Mouse (Mus musculus): Measurements from ENCODE around the gene Ell. TPM values are rescaled to one million over a fixed set of nuclear protein-coding genes. Genes with fewer than 3 reads are reported as not detected.

Ell gene
- polyA plus RNA-seq, 1 experiment: 12.4 TPM

DNA sequence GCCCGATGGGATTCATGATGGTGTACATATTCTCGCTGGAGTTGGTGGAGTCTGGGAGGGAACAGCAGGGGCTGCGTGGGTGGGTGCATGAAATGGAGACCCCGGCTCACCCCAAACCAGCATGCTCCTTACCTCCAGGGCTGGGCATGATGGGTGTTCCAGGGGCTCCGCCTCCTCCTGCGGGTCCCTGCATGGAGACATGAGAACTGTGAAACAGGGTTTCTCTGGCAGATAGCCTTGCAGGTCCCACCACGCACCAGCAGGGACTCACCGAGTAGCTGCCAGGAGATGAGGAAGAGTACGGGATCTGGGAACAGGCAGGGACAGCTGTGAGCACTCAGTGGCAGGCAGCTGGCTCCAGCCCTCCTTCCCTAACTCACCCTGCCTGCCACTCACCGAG is 59.5 kb downstream of the Ell start:
- H3K27me3 ChIP-seq (ENCODE audit: control insufficient read depth, insufficient read depth, low read length, poor library complexity, severe bottlenecking): no peaks in the 10 kb centered on the region
- no peak overlapping the region for H3K27ac ChIP-seq (ENCODE audit: insufficient read depth, low read length)
- no peaks in the 10 kb centered on the region for H3K9me3 ChIP-seq (replicated peaks; ENCODE audit: control insufficient read depth, insufficient read depth, low read length, poor library complexity, severe bottlenecking)
- peak overlapping the region; percentile 78 for H3K9ac ChIP-seq (ENCODE audit: low read depth, poor library complexity, severe bottlenecking)
- H3K36me3 ChIP-seq (ENCODE audit: control insufficient read depth, insufficient read depth, low read length, poor library complexity, severe bottlenecking): peaks cover 5% of the 10 kb centered on the region; the same call in 1 of the 2 replicates
- H3K4me1 ChIP-seq (ENCODE audit: control insufficient read depth, insufficient read depth, low read length): peaks cover 7% of the 10 kb centered on the region
- H3K4me3 ChIP-seq (ENCODE audit: low read depth, low read length): peak overlapping the region; percentile 14
- TF ChIP-seq EP300 (IDR thresholded peaks at IDR 0.05; ENCODE audit: insufficient read depth, low read depth, low read length) (no peak), CTCF (IDR thresholded peaks at IDR 0.05; ENCODE audit: low read depth, low read length) (no peak), POLR2A (IDR thresholded peaks at IDR 0.05; ENCODE audit: insufficient read depth, low read length) (no peak)

- Histone ChIP-seq H3K9me3 (replicated peaks; ENCODE audit: control insufficient read depth, insufficient read depth, low read length, poor library complexity, severe bottlenecking) (no peaks in the 10 kb centered on the region), H3K27ac (ENCODE audit: insufficient read depth, low read length) (no peak overlapping the region), H3K36me3 (ENCODE audit: control insufficient read depth, insufficient read depth, low read length, poor library complexity, severe bottlenecking) (peaks cover 5% of the 10 kb centered on the region; the same call in 1 of the 2 replicates), H3K4me3 (ENCODE audit: low read depth, low read length) (no peak overlapping the region), H3K4me1 (ENCODE audit: control insufficient read depth, insufficient read depth, low read length) (peaks cover 12% of the 10 kb centered on the region), H3K9ac (ENCODE audit: low read depth, poor library complexity, severe bottlenecking) (no peak overlapping the region), H3K27me3 (ENCODE audit: control insufficient read depth, insufficient read depth, low read length, poor library complexity, severe bottlenecking) (no peaks in the 10 kb centered on the region)
- TF ChIP-seq EP300 (IDR thresholded peaks at IDR 0.05; ENCODE audit: insufficient read depth, low read depth, low read length) (no peak), CTCF (IDR thresholded peaks at IDR 0.05; ENCODE audit: low read depth, low read length) (no peak), POLR2A (IDR thresholded peaks at IDR 0.05; ENCODE audit: insufficient read depth, low read length) (no peak)
These were observed 60.4 kb downstream of the Ell start for GRCm38 (mm10) chr8:70599507-70600290.

DNA sequence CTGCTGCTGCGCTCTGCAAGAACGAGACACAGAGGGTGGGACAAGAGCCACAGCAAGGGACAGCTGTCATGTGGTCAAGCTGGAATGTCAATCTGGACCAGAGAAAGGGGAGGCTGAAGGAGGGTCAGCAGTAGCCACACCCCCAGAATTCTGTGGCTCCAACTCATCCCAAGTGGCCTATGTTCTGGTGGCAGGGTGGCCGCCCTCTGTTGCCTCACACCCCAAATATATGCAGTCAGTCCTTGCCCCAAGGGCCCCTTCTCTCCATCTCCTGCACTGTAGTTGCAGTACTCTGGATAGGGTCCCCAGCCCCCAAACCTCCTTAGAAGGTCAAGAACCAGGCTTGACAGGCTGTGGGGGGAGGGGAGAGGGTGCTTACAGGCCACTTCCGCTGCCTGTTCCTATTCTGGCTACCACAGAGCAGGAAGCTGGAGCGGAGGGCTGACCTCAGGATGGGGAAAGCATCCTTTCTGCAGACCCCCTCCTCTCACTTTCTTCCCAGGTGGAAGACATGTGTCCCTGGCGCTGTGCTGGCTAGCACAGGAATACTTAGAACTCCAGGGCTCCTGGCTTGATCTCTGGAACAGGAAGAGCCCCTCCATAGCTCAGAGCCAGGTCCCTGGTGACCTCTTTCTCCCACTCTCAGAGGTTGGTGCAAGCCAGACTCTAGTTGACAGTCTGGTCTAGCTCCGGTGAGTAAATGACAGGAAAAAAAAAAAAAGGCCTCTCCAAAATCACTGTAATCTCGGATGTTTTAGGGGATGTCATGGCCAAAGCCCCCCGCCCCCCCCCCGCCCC is 61.4 kb downstream of the Ell start:
- no peaks in the 10 kb centered on the region for H3K9me3 ChIP-seq (replicated peaks; ENCODE audit: control insufficient read depth, insufficient read depth, low read length, poor library complexity, severe bottlenecking)
- H3K27ac ChIP-seq (ENCODE audit: insufficient read depth, low read length): no peak overlapping the region
- no peak for TF ChIP-seq POLR2A (IDR thresholded peaks at IDR 0.05; ENCODE audit: insufficient read depth, low read length)
- TF ChIP-seq CTCF (IDR thresholded peaks at IDR 0.05; ENCODE audit: low read depth, low read length): no peak
- no peak for TF ChIP-seq EP300 (IDR thresholded peaks at IDR 0.05; ENCODE audit: insufficient read depth, low read depth, low read length)
- H3K4me1 ChIP-seq (ENCODE audit: control insufficient read depth, insufficient read depth, low read length): peaks cover 12% of the 10 kb centered on the region
- no peaks in the 10 kb centered on the region for H3K27me3 ChIP-seq (ENCODE audit: control insufficient read depth, insufficient read depth, low read length, poor library complexity, severe bottlenecking)
- peaks cover 5% of the 10 kb centered on the region; the same call in 1 of the 2 replicates for H3K36me3 ChIP-seq (ENCODE audit: control insufficient read depth, insufficient read depth, low read length, poor library complexity, severe bottlenecking)
- no peak overlapping the region for H3K4me3 ChIP-seq (ENCODE audit: low read depth, low read length)
- H3K9ac ChIP-seq (ENCODE audit: low read depth, poor library complexity, severe bottlenecking): no peak overlapping the region

- Histone ChIP-seq H3K9ac (ENCODE audit: low read depth, poor library complexity, severe bottlenecking) (no peak overlapping the region), H3K36me3 (ENCODE audit: control insufficient read depth, insufficient read depth, low read length, poor library complexity, severe bottlenecking) (peaks cover 5% of the 10 kb centered on the region; the same call in 1 of the 2 replicates), H3K4me3 (ENCODE audit: low read depth, low read length) (no peak overlapping the region)
These were observed 62.0 kb downstream of the Ell start for GRCm38 (mm10) chr8:70601271-70601649.

DNA sequence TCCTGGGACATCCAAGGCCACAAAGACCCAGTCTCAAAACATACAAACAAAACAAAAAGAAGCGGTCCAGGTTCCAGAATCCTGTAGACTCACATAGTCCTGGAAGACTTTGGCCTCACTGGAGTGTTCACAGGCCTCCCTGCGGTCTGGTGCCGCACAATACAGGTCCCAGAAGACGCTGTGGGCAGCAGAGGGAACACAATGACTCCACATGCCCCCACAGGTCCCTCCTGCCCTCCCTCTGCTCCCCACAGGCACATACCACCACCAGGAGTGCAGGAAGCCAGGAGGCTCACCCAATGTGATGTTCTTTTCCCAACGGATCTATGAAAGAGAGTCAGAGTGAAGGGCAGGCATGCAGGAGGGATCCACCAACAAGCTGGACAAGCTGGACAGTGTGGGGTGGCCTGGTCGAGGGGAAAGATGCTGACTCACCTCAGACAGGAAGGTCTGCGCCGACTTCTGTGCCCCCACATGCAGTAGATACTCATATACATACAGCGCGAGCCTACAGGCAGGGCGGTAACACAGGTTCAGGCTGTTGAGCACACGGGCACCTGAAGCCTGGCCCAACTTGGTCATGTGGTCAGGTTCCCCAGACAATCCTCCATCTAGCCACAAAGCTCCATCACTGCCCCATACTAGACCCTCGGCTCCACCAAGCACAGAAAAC is 63.0 kb downstream of the Ell start:
- no peak overlapping the region for H3K9ac ChIP-seq (ENCODE audit: low read depth, poor library complexity, severe bottlenecking)
- H3K27me3 ChIP-seq (ENCODE audit: control insufficient read depth, insufficient read depth, low read length, poor library complexity, severe bottlenecking): no peaks in the 10 kb centered on the region
- peaks cover 12% of the 10 kb centered on the region for H3K4me1 ChIP-seq (ENCODE audit: control insufficient read depth, insufficient read depth, low read length)
- H3K36me3 ChIP-seq (ENCODE audit: control insufficient read depth, insufficient read depth, low read length, poor library complexity, severe bottlenecking): peaks cover 5% of the 10 kb centered on the region; the same call in 1 of the 2 replicates
- H3K27ac ChIP-seq (ENCODE audit: insufficient read depth, low read length): peak overlapping the region; percentile 17; the same call in 1 of the 2 replicates
- no peak for TF ChIP-seq CTCF (IDR thresholded peaks at IDR 0.05; ENCODE audit: low read depth, low read length)
- no peak for TF ChIP-seq EP300 (IDR thresholded peaks at IDR 0.05; ENCODE audit: insufficient read depth, low read depth, low read length)
- TF ChIP-seq POLR2A (IDR thresholded peaks at IDR 0.05; ENCODE audit: insufficient read depth, low read length): no peak
- no peaks in the 10 kb centered on the region for H3K9me3 ChIP-seq (replicated peaks; ENCODE audit: control insufficient read depth, insufficient read depth, low read length, poor library complexity, severe bottlenecking)
- no peak overlapping the region for H3K4me3 ChIP-seq (ENCODE audit: low read depth, low read length)

More at GRCm38 (mm10) chr8:70601271-70601649, 62.0 kb downstream of the Ell start:
- Histone ChIP-seq H3K27ac (ENCODE audit: insufficient read depth, low read length) (no peak overlapping the region), H3K27me3 (ENCODE audit: control insufficient read depth, insufficient read depth, low read length, poor library complexity, severe bottlenecking) (no peaks in the 10 kb centered on the region), H3K9me3 (replicated peaks; ENCODE audit: control insufficient read depth, insufficient read depth, low read length, poor library complexity, severe bottlenecking) (no peaks in the 10 kb centered on the region), H3K4me1 (ENCODE audit: control insufficient read depth, insufficient read depth, low read length) (peaks cover 12% of the 10 kb centered on the region)
- TF ChIP-seq EP300 (IDR thresholded peaks at IDR 0.05; ENCODE audit: insufficient read depth, low read depth, low read length) (0 out of 2 replicates have a peak, but pooled peaks have one; percentile 31), CTCF (IDR thresholded peaks at IDR 0.05; ENCODE audit: low read depth, low read length) (no peak), POLR2A (IDR thresholded peaks at IDR 0.05; ENCODE audit: insufficient read depth, low read length) (no peak)
